Comparison of ENCODE assay signal across 7 mouse cellular contexts in genomic region chr3:135422856-135423607, GRCm38 (mm10). TPM values are rescaled to one million over a fixed set of nuclear protein-coding genes. Genes with fewer than 3 reads are reported as not detected.
A peak's percentile ranks its signal among the peaks of the same experiment; 100 is the strongest.
DNase-seq lines count a peak whose midpoint lies in the region; ATAC-seq and TF ChIP-seq lines count a peak whose summit lies in the region.

No protein-coding gene starts in this region.

- H3K9me3 ChIP-seq in embryonic facial prominence, embryonic 11.5 days (replicated peaks; ENCODE audit: control insufficient read depth, low read length): no peaks in the 10 kb centered on the region
- no peaks in the 10 kb centered on the region for H3K9me3 ChIP-seq in limb, embryonic 12.5 days
- H3K9me3 ChIP-seq in midbrain, embryonic 14.5 days (ENCODE audit: control insufficient read depth, low read length): no peaks in the 10 kb centered on the region

- no peak for TF ChIP-seq CTCF in kidney, adult 2 months (conservative IDR thresholded peaks at IDR 0.05; ENCODE audit: insufficient read depth, insufficient read length, low read depth, low read length)

- H3K9ac ChIP-seq in embryonic facial prominence, embryonic 11.5 days (replicated peaks; ENCODE audit: low read length): peak overlapping the region; percentile 84
- peak overlapping the region; percentile 86 for H3K9ac ChIP-seq in limb, embryonic 12.5 days (replicated peaks)
- H3K9ac ChIP-seq in midbrain, embryonic 14.5 days (replicated peaks; ENCODE audit: low read length): peak overlapping the region; percentile 88

- peak overlapping the region; percentile 53 for H3K4me2 ChIP-seq in embryonic facial prominence, embryonic 11.5 days (ENCODE audit: low read depth, low read length)
- H3K4me2 ChIP-seq in limb, embryonic 12.5 days: peak overlapping the region; percentile 79
- H3K4me2 ChIP-seq in midbrain, embryonic 14.5 days (ENCODE audit: low read length): peak overlapping the region; percentile 72

- WGBS in embryonic facial prominence, embryonic 11.5 days: under 1% methylated on average over 81 of the region's 103 CpGs
- WGBS in kidney, adult 2 months: under 1% methylated on average over 103 of the region's 103 CpGs
- under 1% methylated on average over 103 of the region's 103 CpGs for WGBS in limb, embryonic 12.5 days
- under 1% methylated on average over 101 of the region's 103 CpGs for WGBS in midbrain, embryonic 14.5 days

- peak; percentile 88 for DNase-seq in adrenal gland, postnatal 25 days
- DNase-seq in embryonic facial prominence, embryonic 11.5 days (ENCODE audit: low spot score): peak; percentile 90
- peak; percentile 90 to 92 for DNase-seq in heart, adult 18-20 months
- peak; percentile 88 for DNase-seq in kidney, adult 2 months
- peak; percentile 96 for DNase-seq in midbrain, embryonic 14.5 days
- DNase-seq in spleen, adult 12 weeks (ENCODE audit: low spot score): peak; percentile 87

- no peaks in the 10 kb centered on the region for H3K27me3 ChIP-seq in embryonic facial prominence, embryonic 11.5 days (ENCODE audit: control insufficient read depth, insufficient read depth, low read length)
- no peaks in the 10 kb centered on the region for H3K27me3 ChIP-seq in kidney, adult 2 months (replicated peaks; ENCODE audit: control insufficient read depth, insufficient read depth, low read length)
- H3K27me3 ChIP-seq in limb, embryonic 12.5 days: no peaks in the 10 kb centered on the region
- no peaks in the 10 kb centered on the region for H3K27me3 ChIP-seq in midbrain, embryonic 14.5 days (ENCODE audit: control insufficient read depth, insufficient read depth, low read length)

- peak overlapping the region; percentile 87 for H3K27ac ChIP-seq in embryonic facial prominence, embryonic 11.5 days (replicated peaks; ENCODE audit: low read depth, low read length)
- H3K27ac ChIP-seq in kidney, adult 2 months (ENCODE audit: insufficient read depth, low read depth, low read length): peak overlapping the region; percentile 97
- H3K27ac ChIP-seq in limb, embryonic 12.5 days: peak overlapping the region; percentile 96
- peak overlapping the region; percentile 97 for H3K27ac ChIP-seq in midbrain, embryonic 14.5 days (replicated peaks; ENCODE audit: low read depth, low read length)

- no peaks in the 10 kb centered on the region for H3K36me3 ChIP-seq in embryonic facial prominence, embryonic 11.5 days (replicated peaks; ENCODE audit: control insufficient read depth, insufficient read depth, low read depth, low read length)
- H3K36me3 ChIP-seq in kidney, adult 2 months (ENCODE audit: control insufficient read depth, insufficient read depth, low read length): no peaks in the 10 kb centered on the region
- H3K36me3 ChIP-seq in limb, embryonic 12.5 days: 0 out of 2 replicates have a peak, but pooled peaks cover 3% of the 10 kb centered on the region
- no peaks in the 10 kb centered on the region for H3K36me3 ChIP-seq in midbrain, embryonic 14.5 days (ENCODE audit: control insufficient read depth, insufficient read depth, low read length)

- H3K4me1 ChIP-seq in embryonic facial prominence, embryonic 11.5 days (ENCODE audit: control insufficient read depth, insufficient read depth, low read length): no peaks in the 10 kb centered on the region
- H3K4me1 ChIP-seq in kidney, adult 2 months (ENCODE audit: control insufficient read depth, insufficient read depth, low read length): peaks cover 7% of the 10 kb centered on the region
- H3K4me1 ChIP-seq in limb, embryonic 12.5 days (replicated peaks): peaks cover 17% of the 10 kb centered on the region
- H3K4me1 ChIP-seq in midbrain, embryonic 14.5 days (ENCODE audit: control insufficient read depth, insufficient read depth, low read length): peaks cover 12% of the 10 kb centered on the region

- peak; percentile 97 for ATAC-seq in embryonic facial prominence, embryonic 11.5 days (replicated peaks; ENCODE audit: insufficient number of reproducible peaks, low FRiP score, low TSS enrichment, low read depth)
- ATAC-seq in limb, embryonic 12.5 days (ENCODE audit: insufficient number of reproducible peaks, insufficient read depth, low FRiP score, low TSS enrichment, low read depth): peak; percentile 97
- ATAC-seq in midbrain, embryonic 14.5 days (ENCODE audit: low FRiP score, low TSS enrichment): peak; percentile 98

- TF ChIP-seq POLR2A in kidney, adult 2 months (IDR thresholded peaks at IDR 0.05; ENCODE audit: low read depth, low read length): peak; percentile 83

- peak overlapping the region; percentile 68 for H3K4me3 ChIP-seq in embryonic facial prominence, embryonic 11.5 days (ENCODE audit: low read depth, low read length)
- peak overlapping the region; percentile 73 for H3K4me3 ChIP-seq in kidney, adult 2 months (ENCODE audit: insufficient read depth, low read depth, low read length)
- peak overlapping the region; percentile 74 for H3K4me3 ChIP-seq in limb, embryonic 12.5 days (replicated peaks)
- peak overlapping the region; percentile 66 for H3K4me3 ChIP-seq in midbrain, embryonic 14.5 days (replicated peaks; ENCODE audit: low read depth, low read length)

RNA-seq across cellular contexts. Expression of gene Cisd2, which starts 0.7 kb away (rescaled TPM):
- total RNA-seq in adrenal gland, postnatal 25 days (2021): 32.9 and 35.5 TPM in 2 replicates
- 59.1 and 62.8 TPM in 2 replicates for polyA plus RNA-seq in embryonic facial prominence, embryonic 11.5 days (2014; fragmentation: Nextera tagmentation; extraction: Ambion mirVana)
- total RNA-seq in heart, adult 18-20 months (2021): 10 to 100 TPM; 44.1 to 49.3 TPM
- 28.7 and 33.5 TPM in 2 replicates for polyA plus RNA-seq in kidney, adult 2 months (2012; rRNA removed)
- 74.8 and 77.0 TPM in 2 replicates for polyA plus RNA-seq in limb, embryonic 12.5 days (2016; fragmentation: Nextera tagmentation; extraction: Ambion mirVana)
- 55.2 and 67.0 TPM in 2 replicates for polyA plus RNA-seq in midbrain, embryonic 14.5 days (2014; fragmentation: Nextera tagmentation; extraction: Ambion mirVana)

RNA-seq across cellular contexts. Expression of gene Ube2d3, which starts 14.9 kb away (rescaled TPM):
- 377 and 397 TPM in 2 replicates for total RNA-seq in adrenal gland, postnatal 25 days (2021)
- 676 and 720 TPM in 2 replicates for polyA plus RNA-seq in embryonic facial prominence, embryonic 11.5 days (2014; fragmentation: Nextera tagmentation; extraction: Ambion mirVana)
- total RNA-seq in heart, adult 18-20 months (2021): 100 to 1,000 TPM; 365 to 406 TPM
- polyA plus RNA-seq in kidney, adult 2 months (2012; rRNA removed): 307 and 333 TPM in 2 replicates
- polyA plus RNA-seq in limb, embryonic 12.5 days (2016; fragmentation: Nextera tagmentation; extraction: Ambion mirVana): 476 and 501 TPM in 2 replicates
- polyA plus RNA-seq in midbrain, embryonic 14.5 days (2014; fragmentation: Nextera tagmentation; extraction: Ambion mirVana): 337 and 443 TPM in 2 replicates

Comparison
In these comparisons a context has a peak if more than half of its experiments do, and no peak if none do; other contexts are left out.
1. Peak in every context shown above with its lines: DNase-seq, ATAC-seq, H3K4me3 ChIP-seq and H3K27ac ChIP-seq.